Mouse (Mus musculus) olfactory bulb, adult 2 months (tissue): ENCODE results near the gene Gramd1c. TPM values are rescaled to one million over a fixed set of nuclear protein-coding genes. Genes with fewer than 3 reads are reported as not detected.

Experiments used
- H3K27ac ChIP-seq: fragments of 200-500 bp; 2 replicates; pipeline ENCODE4 v1.5.1; 2012; ENCODE audit warnings: low read depth, low read length; ENCODE audit not compliant: insufficient read depth
- H3K4me1 ChIP-seq: fragments of 200-500 bp; 2 replicates; pipeline ENCODE4 v1.6.1; 2012; ENCODE audit warnings: low read length; ENCODE audit not compliant: control insufficient read depth, insufficient read depth
- H3K4me3 ChIP-seq: fragments of 200-500 bp; 2 replicates; pipeline ENCODE4 v1.5.1; 2012; ENCODE audit warnings: mild to moderate bottlenecking, low read depth, low read length, moderate library complexity; ENCODE audit not compliant: insufficient read depth
- CTCF ChIP-seq: fragments of 200-500 bp; IDR thresholded peaks from 2 replicates; pipeline ENCODE4 v1.5.1; 2012; ENCODE audit warnings: low read depth, mild to moderate bottlenecking, low read length, moderate library complexity; ENCODE audit not compliant: insufficient read depth
- POLR2A ChIP-seq: fragments of 200-500 bp; IDR thresholded peaks from 2 replicates; pipeline ENCODE4 v1.6.1; 2012; ENCODE audit warnings: mild to moderate bottlenecking, low read depth, low read length, moderate library complexity; ENCODE audit not compliant: insufficient read depth
- WGBS: fragments of 180-500 bp; shearing (Covaris S2); methylation state at CpG from one replicate; pipeline ENCODE4 v1.1.7; 2018; 5-methylcytosine and 5-hydroxymethylcytosine counted together
- polyA plus RNA-seq: library from polyadenylated mRNA; stranded (reverse); fragments of >200 nt; gene quantifications from 2 replicates; pipeline ENCODE4 v1.2.4, GENCODE M21; 2012; ENCODE audit warnings: low replicate concordance; ENCODE audit not compliant: missing spikeins, insufficient read depth, insufficient read length

The Gramd1c gene
- polyA plus RNA-seq, 1 experiment = not detected

DNA sequence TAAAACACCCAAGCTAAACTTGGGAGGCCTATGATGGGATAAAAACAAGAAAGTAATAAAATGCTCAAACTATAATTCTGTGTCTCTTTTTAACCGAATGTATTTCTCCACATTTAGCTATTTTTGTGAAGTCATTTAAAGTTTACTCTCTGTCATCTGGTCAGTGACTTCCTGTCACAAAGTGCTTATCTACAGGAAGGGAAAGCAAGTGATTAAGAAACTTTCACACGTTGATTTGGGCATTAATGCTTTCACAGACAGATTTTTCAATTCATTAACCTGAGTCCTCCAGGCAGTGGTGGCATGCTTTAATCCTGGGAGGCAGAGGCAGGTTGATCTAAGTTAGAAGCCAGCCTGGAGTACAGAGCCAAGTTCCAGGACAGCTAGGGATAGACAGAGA is 33.9 kb downstream of the Gramd1c start:
- no peak overlapping the region for H3K27ac ChIP-seq
- TF ChIP-seq POLR2A = no peak
- no peak for TF ChIP-seq CTCF
- no peaks in the 10 kb centered on the region for H3K4me1 ChIP-seq
- 64% methylated on average over 2 of the region's 2 CpGs for WGBS
- no peak overlapping the region for H3K4me3 ChIP-seq

DNA sequence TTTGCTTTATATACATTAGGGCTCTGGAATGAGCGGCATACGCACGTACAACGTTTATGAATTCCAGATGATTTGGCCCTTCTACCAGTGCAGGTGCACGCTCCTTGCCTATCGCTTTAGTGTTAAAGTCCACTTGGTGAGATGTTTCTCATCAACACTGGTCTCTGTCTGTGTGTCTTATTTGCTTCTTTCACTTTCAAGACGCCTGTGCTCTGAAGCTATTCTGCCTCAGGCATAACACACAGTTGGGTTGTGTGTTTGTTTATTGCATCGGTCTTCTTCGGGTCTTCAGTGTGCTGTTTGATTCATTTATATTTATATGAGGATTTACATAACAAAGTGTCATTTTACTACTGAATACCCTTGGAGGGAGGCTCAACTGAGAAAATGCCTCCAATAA is 36.3 kb downstream of the Gramd1c start:
- no peak for TF ChIP-seq CTCF
- no peak for TF ChIP-seq POLR2A
- Histone ChIP-seq H3K4me3 (no peak overlapping the region), H3K27ac (no peak overlapping the region), H3K4me1 (no peaks in the 10 kb centered on the region)
- 72% methylated on average over 9 of the region's 9 CpGs for WGBS

DNA sequence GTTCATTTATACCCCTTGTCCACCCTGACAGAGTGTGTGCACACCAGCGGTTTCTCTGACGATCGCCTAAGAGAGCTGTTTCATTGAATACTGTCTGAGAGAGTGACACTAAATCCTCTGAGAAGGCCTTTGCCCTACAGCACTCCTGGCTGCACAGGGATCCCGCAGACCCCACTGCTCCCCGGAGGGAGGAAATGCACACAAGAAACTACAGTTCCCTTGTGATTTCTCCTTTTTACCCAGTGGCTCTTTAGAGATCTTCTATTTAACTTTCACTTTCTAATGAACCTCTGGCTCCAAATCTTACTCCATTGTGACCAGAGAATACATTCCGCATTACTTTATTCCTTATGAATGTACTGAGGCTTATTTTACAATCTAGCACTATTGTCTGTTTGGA is 36.9 kb downstream of the Gramd1c start:
- Histone ChIP-seq H3K4me1 (no peaks in the 10 kb centered on the region), H3K27ac (no peak overlapping the region), H3K4me3 (no peak overlapping the region)
- 50% methylated on average over 6 of the region's 6 CpGs for WGBS
- TF ChIP-seq POLR2A = no peak
- no peak for TF ChIP-seq CTCF

DNA sequence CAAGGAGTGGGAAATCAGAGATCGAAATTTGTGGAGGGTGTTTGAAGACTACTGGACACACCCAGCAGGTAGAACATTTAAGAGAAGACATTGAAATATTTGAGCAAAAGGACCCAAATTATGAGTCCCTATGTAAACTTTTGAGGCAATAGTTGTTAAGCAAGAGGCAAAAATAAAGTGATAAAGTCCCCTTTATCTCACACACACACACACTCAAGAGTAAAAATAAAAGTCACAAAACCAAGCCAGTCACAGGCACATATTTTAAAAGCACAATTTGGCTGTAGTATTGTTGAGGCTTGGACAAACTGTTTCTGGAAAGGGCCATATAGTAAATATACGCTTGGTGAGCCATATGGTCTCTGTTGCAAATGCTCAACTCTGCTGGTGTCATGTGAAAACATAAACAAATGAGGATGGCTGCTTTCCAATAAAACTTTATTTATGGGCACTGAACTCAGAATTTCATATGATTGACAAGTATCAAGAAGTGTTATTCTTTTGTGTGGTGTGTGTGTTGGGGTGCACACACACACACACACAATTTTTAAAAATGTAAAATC is 44.1 kb downstream of the Gramd1c start:
- Histone ChIP-seq H3K27ac (no peak overlapping the region), H3K4me3 (no peak overlapping the region), H3K4me1 (no peaks in the 10 kb centered on the region)
- 77% methylated on average over 2 of the region's 2 CpGs for WGBS
- TF ChIP-seq CTCF (no peak), POLR2A (no peak)

DNA sequence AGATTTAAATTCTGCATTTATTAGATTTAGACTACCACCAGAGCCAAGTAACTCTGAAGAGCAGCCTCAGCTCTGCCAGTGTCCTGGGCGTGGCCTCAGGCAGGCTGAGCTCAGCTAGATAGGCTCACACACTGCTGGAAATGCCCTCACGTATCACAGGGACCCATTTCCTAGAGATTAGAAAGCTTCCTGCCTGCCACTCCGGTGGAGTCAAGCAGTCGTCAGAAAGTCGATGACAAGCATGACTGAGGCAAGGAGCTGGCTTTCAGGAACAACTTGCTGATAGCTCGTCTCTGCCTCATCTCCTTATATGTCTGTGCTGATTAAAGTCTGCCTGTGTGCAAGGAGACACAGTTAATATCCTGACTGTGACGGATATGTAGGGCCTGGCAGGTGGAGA is 44.8 kb downstream of the Gramd1c start:
- H3K27ac ChIP-seq = no peak overlapping the region
- TF ChIP-seq POLR2A (no peak), CTCF (no peak)
- H3K4me3 ChIP-seq = no peak overlapping the region
- H3K4me1 ChIP-seq = no peaks in the 10 kb centered on the region
- WGBS = 71% methylated on average over 7 of the region's 7 CpGs

DNA sequence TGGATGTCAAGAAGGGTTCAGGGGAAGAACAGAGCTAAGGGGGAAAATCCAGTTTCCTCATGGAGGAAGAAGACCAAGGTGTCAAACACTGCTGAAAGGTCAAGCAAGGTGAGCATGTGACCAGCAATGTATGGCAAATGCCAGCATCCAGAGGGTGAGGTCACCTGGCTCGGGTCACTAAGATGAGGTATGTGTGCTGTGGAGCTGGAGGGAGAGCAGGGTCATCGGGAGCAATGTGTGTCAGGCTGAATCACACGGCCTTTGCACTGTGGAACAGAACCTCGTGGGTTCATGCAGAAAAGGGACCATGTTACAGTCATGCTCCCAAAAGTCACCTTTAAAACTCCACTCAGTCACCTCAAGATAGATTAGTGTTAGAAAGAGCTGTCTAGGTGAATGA is 45.4 kb downstream of the Gramd1c start:
- no peak for TF ChIP-seq POLR2A
- TF ChIP-seq CTCF = no peak
- Histone ChIP-seq H3K4me1 (no peaks in the 10 kb centered on the region), H3K27ac (no peak overlapping the region), H3K4me3 (no peak overlapping the region)
- 90% methylated on average over 4 of the region's 4 CpGs for WGBS

DNA sequence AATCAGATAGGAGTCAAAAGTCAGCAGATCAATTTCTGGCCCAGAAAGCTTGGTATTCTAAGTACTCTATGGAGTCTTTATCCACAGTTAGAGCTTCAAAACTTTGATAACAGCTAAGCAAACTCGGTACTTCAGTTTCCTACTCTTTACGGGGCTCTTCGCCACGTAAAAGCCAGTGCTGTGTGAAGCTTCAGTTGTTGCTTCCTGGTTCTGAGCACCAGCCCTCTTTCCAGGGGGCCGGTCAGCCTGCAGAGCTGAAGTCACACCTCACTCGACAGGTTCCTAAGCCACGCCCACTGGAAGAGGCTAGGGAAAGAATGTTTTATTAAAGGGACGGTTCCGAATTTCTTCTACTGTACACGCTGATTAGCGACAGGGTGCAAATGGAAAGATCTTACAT is 47.0 kb downstream of the Gramd1c start:
- Histone ChIP-seq H3K27ac (no peak overlapping the region), H3K4me3 (no peak overlapping the region), H3K4me1 (no peaks in the 10 kb centered on the region)
- TF ChIP-seq POLR2A (no peak), CTCF (no peak)
- WGBS = 37% methylated on average over 11 of the region's 11 CpGs

DNA sequence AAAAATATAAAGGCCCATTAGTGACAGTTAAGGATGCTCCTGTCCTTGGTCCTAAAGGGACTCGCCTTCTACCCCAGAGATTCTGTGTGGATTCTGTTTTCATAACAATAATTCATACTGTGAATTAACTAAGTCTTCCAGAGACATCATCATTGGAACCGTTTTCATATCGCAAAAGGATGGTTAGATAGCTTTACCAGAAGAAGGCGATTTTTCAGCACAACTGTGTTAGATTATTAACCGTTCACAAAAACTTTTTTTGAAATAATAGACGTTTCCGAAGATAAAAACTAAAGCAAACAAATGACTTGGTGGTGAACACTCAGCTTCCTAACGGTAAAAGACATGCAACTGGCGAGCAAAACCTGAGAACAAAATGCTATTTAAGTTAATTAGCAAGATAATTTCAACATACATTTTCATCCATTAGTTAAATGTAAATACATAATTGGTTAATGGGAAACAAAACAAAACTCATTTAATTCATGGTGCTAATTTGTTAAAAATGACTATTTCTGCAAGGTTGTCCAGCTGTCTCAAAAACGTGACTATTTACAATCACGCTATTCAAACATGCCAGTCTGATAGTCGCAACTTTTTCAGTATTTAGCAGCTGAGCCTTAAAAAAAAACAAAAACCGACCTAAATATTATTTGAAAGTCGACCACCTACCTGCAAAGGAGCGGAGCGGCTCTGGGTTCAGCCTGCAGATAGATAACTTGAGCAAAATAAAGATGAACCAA is 47.6 kb downstream of the Gramd1c start:
- H3K27ac ChIP-seq = no peak overlapping the region

DNA sequence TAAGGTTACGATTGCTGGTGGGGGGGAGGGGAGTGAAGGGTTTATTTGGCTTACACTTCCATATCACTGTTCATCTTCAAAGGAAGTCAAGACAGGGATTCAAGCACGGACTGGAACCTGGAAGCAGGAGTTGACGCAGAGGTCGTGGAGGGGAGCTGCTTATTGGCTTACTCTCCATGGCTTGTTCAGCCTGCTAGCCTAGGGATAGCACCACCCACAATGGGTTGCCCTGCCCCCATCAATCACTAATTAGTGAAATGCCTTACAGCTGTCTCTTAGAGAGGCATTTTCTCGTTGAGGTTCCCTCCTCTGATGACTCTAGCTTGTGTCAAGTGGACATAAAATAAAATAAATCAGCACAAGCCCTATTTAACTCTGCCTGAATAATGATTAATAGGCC is 52.1 kb downstream of the Gramd1c start:
- 69% methylated on average over 5 of the region's 5 CpGs for WGBS
- TF ChIP-seq CTCF (no peak), POLR2A (no peak)
- H3K4me1 ChIP-seq = no peaks in the 10 kb centered on the region
- no peak overlapping the region for H3K4me3 ChIP-seq
- no peak overlapping the region for H3K27ac ChIP-seq

More for the DNA sequence above, 47.6 kb downstream of the Gramd1c start:
- WGBS = 74% methylated on average over 16 of the region's 16 CpGs
- Histone ChIP-seq H3K4me3 (no peak overlapping the region), H3K4me1 (no peaks in the 10 kb centered on the region)
- TF ChIP-seq POLR2A (no peak), CTCF (no peak)

DNA sequence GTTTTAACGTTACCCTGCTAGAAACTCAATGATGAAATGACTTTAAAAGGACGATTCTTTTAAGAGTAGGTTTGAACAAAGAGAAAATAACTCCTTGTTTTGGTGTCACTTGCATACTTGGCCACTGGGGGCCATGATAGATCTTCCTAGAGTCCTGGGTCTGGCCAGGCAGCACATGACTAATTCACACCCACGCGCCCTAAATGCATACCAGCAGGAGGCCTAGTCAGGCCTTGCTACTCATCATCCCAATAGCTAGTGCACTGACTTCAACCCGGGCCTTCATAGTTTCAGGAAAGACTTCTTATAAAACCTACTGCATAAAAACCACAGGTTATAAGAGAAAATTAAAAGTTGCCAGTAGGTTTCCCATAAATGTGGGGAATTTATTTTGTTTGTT is 61.1 kb downstream of the Gramd1c start:
- 63% methylated on average over 5 of the region's 5 CpGs for WGBS
- no peak for TF ChIP-seq CTCF
- TF ChIP-seq POLR2A = no peak
- H3K4me1 ChIP-seq = no peaks in the 10 kb centered on the region
- no peak overlapping the region for H3K4me3 ChIP-seq
- no peak overlapping the region for H3K27ac ChIP-seq
